Mouse (Mus musculus) intestine, embryonic 16.5 days (tissue): ENCODE data around the gene Ankrd66. TPM values are rescaled to one million over a fixed set of nuclear protein-coding genes. Genes with fewer than 3 reads are reported as not detected.
A peak's percentile ranks its signal among the peaks of the same experiment; 100 is the strongest.

Experiments used
- ATAC-seq: fragments of 200-750 bp; cut with Nextera tagmentation; 2 replicates; pipeline ENCODE4 v1.8.0; 2017; ENCODE audit warnings: moderate TSS enrichment, moderate library complexity
- H3K27ac ChIP-seq: fragments of 300-500 bp; sonication (generic); 2 replicates; pipeline ENCODE4 v1.5.1; 2014; ENCODE audit warnings: mild to moderate bottlenecking, low read length
- H3K27me3 ChIP-seq: fragments of 300-500 bp; sonication (generic); replicated peaks from 2 replicates; pipeline ENCODE4 v1.6.1; 2014; ENCODE audit warnings: low read length, control low read depth, mixed read lengths; ENCODE audit not compliant: control insufficient read depth, insufficient read depth
- H3K36me3 ChIP-seq: fragments of 300-500 bp; sonication (generic); 2 replicates; pipeline ENCODE4 v1.6.1; 2014; ENCODE audit warnings: low read length, control low read depth; ENCODE audit not compliant: control insufficient read depth, insufficient read depth
- H3K4me1 ChIP-seq: fragments of 300-500 bp; sonication (generic); 2 replicates; pipeline ENCODE4 v1.6.1; 2014; ENCODE audit warnings: low read length, control low read depth, mixed read lengths; ENCODE audit not compliant: control insufficient read depth, insufficient read depth
- H3K4me2 ChIP-seq: fragments of 300-500 bp; sonication (generic); 2 replicates; pipeline ENCODE4 v1.6.1; 2014; ENCODE audit warnings: low read depth, low read length, control low read depth
- H3K4me3 ChIP-seq: fragments of 300-500 bp; sonication (generic); 2 replicates; pipeline ENCODE4 v1.5.1; 2014; ENCODE audit warnings: mild to moderate bottlenecking, low read length
- H3K9ac ChIP-seq: fragments of 300-500 bp; sonication (generic); 2 replicates; pipeline ENCODE4 v1.6.1; 2014; ENCODE audit warnings: low read depth, low read length
- H3K9me3 ChIP-seq: fragments of 300-500 bp; sonication (generic); 2 replicates; pipeline ENCODE4 v1.6.1; 2016; ENCODE audit warnings: low read length, control low read depth; ENCODE audit not compliant: control insufficient read depth
- WGBS: fragments of 180-500 bp; shearing (Covaris S2); extraction: QIAGEN DNeasy Blood & Tissue Kit; methylation state at CpG from one replicate; pipeline ENCODE4 v1.1.7; 2014; 5-methylcytosine and 5-hydroxymethylcytosine counted together
- polyA plus RNA-seq: library from polyadenylated mRNA; unstranded; fragments of >200 nt; fragmentation: Nextera tagmentation; extraction: Ambion mirVana; gene quantifications from 2 replicates; pipeline ENCODE4 v1.2.1, GENCODE M21; 2015

Gene Ankrd66
- polyA plus RNA-seq, 1 experiment from 2014 or later: not detected

DNA sequence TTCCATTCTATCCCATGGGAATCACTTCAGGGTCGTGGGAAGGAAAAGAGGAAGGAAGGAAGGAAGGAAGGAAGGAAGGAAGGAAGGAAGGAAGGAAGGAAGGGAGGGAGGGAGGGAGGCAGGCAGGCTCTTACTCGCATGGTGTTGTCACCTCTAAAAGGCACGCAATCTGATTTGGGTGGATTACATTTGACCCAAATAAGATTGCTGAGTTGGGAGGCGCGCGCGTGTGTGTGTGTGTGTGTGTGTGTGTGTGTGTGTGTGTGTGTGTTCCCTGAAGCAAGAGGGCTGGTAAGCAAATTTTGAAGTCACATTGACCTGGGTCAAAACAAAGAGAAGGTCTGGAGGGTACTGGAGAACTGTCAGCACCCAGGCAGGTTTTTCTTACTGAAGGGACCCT lies 25.8 kb upstream of the Ankrd66 start:
- peaks cover 4% of the 10 kb centered on the region for H3K4me1 ChIP-seq
- 72% methylated on average over 7 of the region's 7 CpGs for WGBS
- H3K9me3 ChIP-seq: no peaks in the 10 kb centered on the region
- H3K9ac ChIP-seq: no peak overlapping the region
- H3K27ac ChIP-seq: no peak overlapping the region
- H3K36me3 ChIP-seq: no peaks in the 10 kb centered on the region
- H3K27me3 ChIP-seq: no peaks in the 10 kb centered on the region
- no peak overlapping the region for H3K4me3 ChIP-seq
- no peak overlapping the region for H3K4me2 ChIP-seq
- ATAC-seq: no peak

DNA sequence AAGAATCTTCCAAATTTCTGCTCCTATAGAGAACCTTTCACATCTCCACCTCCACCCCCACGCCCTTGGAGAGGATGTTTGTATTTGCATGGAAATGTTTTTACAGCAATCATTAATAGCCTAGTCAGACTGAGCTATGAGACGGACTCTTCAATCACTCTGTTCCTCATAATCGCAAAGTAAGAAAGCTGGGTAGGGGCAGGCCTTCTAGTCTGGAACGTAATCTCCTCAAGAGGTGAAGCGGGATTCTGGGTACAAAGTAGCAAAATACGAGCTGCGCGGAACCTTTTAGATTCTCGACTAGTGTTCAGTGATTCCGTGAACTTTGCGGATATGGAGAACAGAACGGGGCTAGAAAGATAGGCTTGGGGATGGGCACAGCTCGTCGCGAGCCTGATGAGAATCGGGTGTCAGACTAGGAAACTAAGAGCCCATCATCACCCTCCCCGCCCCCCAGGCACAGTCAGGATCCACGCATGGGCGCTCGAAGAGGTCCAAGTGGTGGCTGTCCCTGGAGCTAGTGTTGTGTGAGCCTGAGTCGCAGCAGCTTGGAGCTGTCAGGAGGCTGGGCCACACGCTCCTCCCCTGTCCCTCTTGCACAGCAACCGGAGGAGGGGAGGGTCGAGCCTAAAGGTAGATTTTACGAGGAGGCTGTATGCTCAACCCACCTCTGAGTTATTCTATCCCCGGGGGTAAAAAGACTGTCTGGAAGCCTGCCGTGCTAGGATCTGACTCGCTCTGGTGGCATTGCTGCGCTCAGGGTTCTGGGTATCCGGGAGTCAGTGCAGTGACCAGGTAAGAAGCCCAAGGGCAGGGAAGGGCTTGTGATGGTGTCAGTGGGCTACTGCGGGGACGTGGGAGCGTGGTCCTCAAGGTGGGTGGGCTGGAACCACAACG lies 24.8 kb upstream of the Ankrd66 start, which contains the start of gene Pla2g7:
Gene Pla2g7, plus strand, starts transcription at position 107 of the 897 bp plus-strand sequence.
- no peaks in the 10 kb centered on the region for H3K27me3 ChIP-seq
- peak within 1 kb of the TSS; percentile 69 for H3K9ac ChIP-seq
- peak; percentile 82 for ATAC-seq
- no peaks in the 10 kb centered on the region for H3K36me3 ChIP-seq
- H3K4me2 ChIP-seq: peak within 1 kb of the TSS; percentile 91
- H3K9me3 ChIP-seq: no peaks in the 10 kb centered on the region
- under 1% methylated on average over 34 of the region's 34 CpGs for WGBS
- peak within 1 kb of the TSS; percentile 56 for H3K4me3 ChIP-seq
- peaks cover 4% of the 10 kb centered on the region for H3K4me1 ChIP-seq
- H3K27ac ChIP-seq: no peak within 1 kb of the TSS

DNA sequence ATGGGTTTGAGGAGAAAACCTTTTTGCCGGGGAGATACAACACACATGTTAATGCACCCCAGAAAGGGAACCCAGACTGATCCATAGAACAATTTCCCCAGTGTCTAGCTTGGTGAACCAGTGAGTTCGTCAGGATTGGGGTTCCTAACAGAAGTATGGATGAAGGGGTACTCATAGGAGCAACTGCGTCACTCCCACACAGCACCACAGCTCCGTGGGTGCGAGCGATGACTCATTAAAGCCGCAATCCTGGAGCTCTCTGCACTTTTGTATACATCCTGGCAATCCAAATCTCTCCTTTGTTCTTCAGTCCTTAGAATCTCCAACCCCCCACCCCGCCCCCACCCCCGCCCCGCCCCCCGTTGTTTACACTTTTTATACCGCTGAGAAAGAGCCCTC lies 24.2 kb upstream of the Ankrd66 start:
- Histone ChIP-seq H3K4me3 (peak overlapping the region; percentile 56), H3K36me3 (no peaks in the 10 kb centered on the region), H3K27ac (no peak overlapping the region), H3K9me3 (no peaks in the 10 kb centered on the region), H3K4me2 (peak overlapping the region; percentile 91), H3K9ac (peak overlapping the region; percentile 69; the same call in 1 of the 2 replicates), H3K4me1 (peaks cover 4% of the 10 kb centered on the region), H3K27me3 (no peaks in the 10 kb centered on the region)
- ATAC-seq: no peak
- 14% methylated on average over 12 of the region's 12 CpGs for WGBS

DNA sequence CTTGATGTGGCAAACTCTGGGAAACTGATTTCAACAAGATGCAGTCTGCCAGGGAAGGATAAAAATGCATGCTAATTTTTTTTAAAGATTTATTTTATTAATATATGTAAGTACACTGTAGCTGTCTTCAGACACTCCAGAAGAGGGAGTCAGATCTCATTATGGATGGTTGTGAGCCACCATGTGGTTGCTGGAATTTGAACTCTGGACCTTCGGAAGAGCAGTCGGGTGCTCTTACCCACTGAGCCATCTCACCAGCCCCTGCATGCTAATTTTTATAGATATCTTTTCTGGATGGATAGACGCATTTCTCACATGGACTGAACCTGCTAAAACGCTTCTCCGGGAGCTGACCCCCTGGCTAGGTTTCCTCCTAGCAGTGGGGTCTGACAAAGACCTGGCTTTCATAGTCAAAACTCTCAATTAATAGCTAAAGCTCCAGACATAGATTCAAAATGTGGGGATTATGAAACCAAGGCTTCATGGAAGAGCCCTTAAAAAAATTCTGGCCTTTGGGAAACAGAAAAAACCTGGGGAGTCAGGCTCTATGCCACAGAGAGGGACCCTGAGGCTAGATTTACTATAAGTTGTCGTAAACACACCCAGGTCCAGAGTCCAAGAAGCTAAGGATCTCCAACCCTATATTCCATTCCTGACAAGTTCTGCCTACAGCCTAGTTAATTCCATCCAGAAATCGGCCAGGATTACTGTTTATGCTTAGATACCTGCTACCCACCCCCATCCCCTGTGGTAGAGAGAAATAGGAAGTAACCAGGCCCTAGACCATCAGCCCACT lies 20.0 kb upstream of the Ankrd66 start:
- 75% methylated on average over 7 of the region's 7 CpGs for WGBS
- Histone ChIP-seq H3K27ac (peak overlapping the region; percentile 80), H3K9me3 (no peaks in the 10 kb centered on the region; the same call in 1 of the 2 replicates), H3K4me3 (no peak overlapping the region), H3K4me1 (peaks cover under 1% of the 10 kb centered on the region; the same call in 1 of the 2 replicates), H3K36me3 (no peaks in the 10 kb centered on the region), H3K4me2 (no peak overlapping the region), H3K27me3 (no peaks in the 10 kb centered on the region), H3K9ac (no peak overlapping the region)
- ATAC-seq: peak; percentile 85

DNA sequence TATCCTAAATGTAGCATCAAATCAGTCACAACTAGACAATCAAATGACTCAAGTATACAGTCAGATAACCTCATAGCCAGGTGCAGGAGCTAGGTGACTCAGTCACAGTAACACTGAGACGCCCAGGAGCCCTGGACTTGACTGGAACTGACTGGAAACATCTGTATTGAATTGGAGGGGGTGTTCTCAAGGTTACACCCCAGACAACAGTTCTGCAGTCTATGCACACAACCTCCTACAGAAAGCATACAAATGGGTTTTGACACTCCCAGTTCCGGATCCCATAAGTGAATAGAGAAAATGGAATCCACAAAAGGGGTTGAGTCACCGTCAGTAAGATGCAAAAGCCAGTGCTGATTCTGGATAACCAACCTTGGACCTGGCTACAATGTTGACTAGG lies 15.2 kb upstream of the Ankrd66 start:
- H3K4me1 ChIP-seq: peaks cover 5% of the 10 kb centered on the region; the same call in 1 of the 2 replicates
- no peak overlapping the region for H3K4me2 ChIP-seq
- H3K27me3 ChIP-seq: no peaks in the 10 kb centered on the region
- no peak overlapping the region for H3K9ac ChIP-seq
- H3K27ac ChIP-seq: no peak overlapping the region
- H3K4me3 ChIP-seq: no peak overlapping the region
- no peaks in the 10 kb centered on the region for H3K36me3 ChIP-seq
- H3K9me3 ChIP-seq: no peaks in the 10 kb centered on the region; the same call in 1 of the 2 replicates
- ATAC-seq: no peak
- 80% methylated on average over 3 of the region's 3 CpGs for WGBS

DNA sequence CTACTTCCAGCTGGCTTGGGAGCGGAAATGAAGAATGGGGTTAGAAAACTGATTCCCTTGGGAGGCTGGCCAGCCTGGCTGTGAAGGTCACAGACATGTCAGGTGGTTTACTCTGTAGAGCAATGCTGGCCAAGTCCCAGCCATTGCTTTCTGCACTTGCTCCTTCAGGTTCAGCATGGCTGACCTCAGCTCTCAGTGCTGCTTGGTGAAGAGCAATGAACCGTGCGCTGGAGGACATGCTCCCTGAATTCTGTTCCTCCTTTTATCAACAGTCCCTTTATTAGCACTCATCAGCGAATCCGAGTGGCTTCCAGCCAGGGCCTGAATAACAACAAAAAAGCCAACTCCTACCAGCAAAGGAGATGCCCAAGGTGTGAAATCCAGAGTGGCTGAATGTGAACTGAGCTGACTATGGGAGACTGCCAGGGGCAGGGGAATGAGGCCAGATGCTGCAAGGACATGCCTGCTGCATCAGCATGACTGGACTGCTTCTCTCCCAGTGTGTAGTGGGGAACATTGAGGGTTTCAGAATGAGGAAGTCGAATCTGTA lies 14.2 kb upstream of the Ankrd66 start:
- Histone ChIP-seq H3K4me3 (no peak overlapping the region), H3K4me1 (peaks cover 5% of the 10 kb centered on the region; the same call in 1 of the 2 replicates), H3K9me3 (no peaks in the 10 kb centered on the region; the same call in 1 of the 2 replicates), H3K27ac (peak overlapping the region; percentile 70; the same call in 1 of the 2 replicates), H3K4me2 (no peak overlapping the region), H3K9ac (no peak overlapping the region), H3K27me3 (no peaks in the 10 kb centered on the region), H3K36me3 (no peaks in the 10 kb centered on the region)
- 61% methylated on average over 6 of the region's 6 CpGs for WGBS
- 0 out of 2 replicates have a peak, but pooled peaks have one; percentile 4 for ATAC-seq

DNA sequence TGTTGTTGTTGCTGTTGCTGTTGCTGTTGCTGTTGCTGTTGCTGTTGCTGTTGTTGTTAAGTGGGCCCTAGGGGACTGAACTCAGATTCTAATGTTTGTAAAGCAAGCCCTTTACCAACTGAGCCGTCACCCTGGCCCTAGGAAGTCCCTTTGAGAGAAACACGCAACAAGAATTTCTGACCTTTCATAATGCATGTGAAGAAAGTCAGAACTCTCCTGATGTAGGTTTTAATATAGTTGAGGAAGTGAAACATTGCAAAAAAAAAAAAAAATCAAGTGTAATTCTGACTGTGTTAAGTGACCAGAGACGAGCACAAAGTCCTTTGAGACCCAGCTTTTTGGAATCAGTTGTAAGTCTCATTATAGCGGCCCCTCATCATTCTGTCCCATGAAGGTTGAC lies 13.7 kb upstream of the Ankrd66 start:
- Histone ChIP-seq H3K4me2 (no peak overlapping the region), H3K4me1 (peaks cover 5% of the 10 kb centered on the region; the same call in 1 of the 2 replicates), H3K27me3 (no peaks in the 10 kb centered on the region), H3K4me3 (no peak overlapping the region), H3K36me3 (no peaks in the 10 kb centered on the region), H3K9ac (no peak overlapping the region), H3K27ac (peak overlapping the region; percentile 70; the same call in 1 of the 2 replicates), H3K9me3 (no peaks in the 10 kb centered on the region; the same call in 1 of the 2 replicates)
- no peak for ATAC-seq
- 86% methylated on average over 4 of the region's 4 CpGs for WGBS

DNA sequence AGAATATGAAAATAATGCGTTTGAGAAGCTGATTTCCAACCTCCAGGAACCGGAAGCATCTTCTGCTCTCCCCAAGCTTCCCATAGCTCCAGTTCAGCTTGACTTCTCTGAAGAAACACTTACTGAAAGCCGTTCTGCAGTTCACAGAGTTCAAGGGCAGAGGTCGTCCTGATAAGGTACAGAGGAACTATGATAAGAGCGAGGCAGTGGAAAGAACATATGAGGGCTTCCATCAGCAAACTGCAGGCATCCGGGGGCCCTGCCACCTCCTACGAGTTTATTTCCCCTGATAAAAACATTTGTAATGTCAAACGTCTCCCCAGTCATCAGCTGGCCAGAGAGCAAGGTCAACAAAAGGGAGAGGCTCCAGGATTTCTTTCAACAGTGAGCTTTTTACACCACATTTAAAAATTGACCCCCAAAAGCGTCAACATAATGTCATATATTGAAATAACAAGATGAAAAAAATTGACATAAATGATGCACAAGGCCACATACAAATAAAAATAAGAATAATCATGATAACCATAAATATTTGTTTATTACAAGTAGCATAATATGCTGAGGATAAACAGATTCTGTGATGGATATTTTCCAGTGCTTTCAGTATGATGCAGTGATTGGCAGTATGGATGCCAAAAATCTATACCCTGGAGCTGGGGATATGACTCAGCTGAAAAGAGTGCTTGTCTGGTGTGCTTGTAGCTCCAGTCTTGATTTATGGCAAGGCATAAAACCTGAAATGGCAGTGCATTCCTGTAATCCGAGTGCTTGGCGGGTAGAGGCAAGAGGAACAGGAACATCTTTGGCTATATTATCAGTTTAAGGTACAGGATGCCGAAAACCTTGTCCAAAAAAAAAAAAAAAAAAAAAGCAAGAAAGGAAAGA lies 11.3 kb upstream of the Ankrd66 start:
- Histone ChIP-seq H3K36me3 (no peaks in the 10 kb centered on the region), H3K27ac (peak overlapping the region; percentile 39; the same call in 1 of the 2 replicates), H3K4me1 (peaks cover 5% of the 10 kb centered on the region; the same call in 1 of the 2 replicates), H3K27me3 (no peaks in the 10 kb centered on the region), H3K4me3 (no peak overlapping the region), H3K4me2 (no peak overlapping the region; the same call in 1 of the 2 replicates), H3K9me3 (no peaks in the 10 kb centered on the region), H3K9ac (no peak overlapping the region)
- WGBS: 33% methylated on average over 12 of the region's 12 CpGs
- ATAC-seq: peak; percentile 88
